Mouse (Mus musculus) large intestine, adult 2 months (tissue): ENCODE measurements around the gene Mmp15. TPM values are rescaled to one million over a fixed set of nuclear protein-coding genes. Genes with fewer than 3 reads are reported as not detected.

ENCODE experiments used
- DNase-seq: peaks from one replicate; pipeline ENCODE4 v3.0.0-alpha.2; 2012; ENCODE audit warnings: low read depth, low spot score
- WGBS: fragments of 180-500 bp; shearing (Covaris S2); methylation state at CpG from one replicate; pipeline ENCODE4 v1.1.7; 2018; 5-methylcytosine and 5-hydroxymethylcytosine counted together
- polyA plus RNA-seq: library from polyadenylated mRNA; depleted of rRNA; stranded (reverse); fragments of >200 nt; gene quantifications from 2 replicates; pipeline ENCODE4 v1.2.3, GENCODE M21; 2012; rRNA removed

The Mmp15 gene
- 9.5 and 10.7 TPM in 2 replicates for polyA plus RNA-seq

DNA sequence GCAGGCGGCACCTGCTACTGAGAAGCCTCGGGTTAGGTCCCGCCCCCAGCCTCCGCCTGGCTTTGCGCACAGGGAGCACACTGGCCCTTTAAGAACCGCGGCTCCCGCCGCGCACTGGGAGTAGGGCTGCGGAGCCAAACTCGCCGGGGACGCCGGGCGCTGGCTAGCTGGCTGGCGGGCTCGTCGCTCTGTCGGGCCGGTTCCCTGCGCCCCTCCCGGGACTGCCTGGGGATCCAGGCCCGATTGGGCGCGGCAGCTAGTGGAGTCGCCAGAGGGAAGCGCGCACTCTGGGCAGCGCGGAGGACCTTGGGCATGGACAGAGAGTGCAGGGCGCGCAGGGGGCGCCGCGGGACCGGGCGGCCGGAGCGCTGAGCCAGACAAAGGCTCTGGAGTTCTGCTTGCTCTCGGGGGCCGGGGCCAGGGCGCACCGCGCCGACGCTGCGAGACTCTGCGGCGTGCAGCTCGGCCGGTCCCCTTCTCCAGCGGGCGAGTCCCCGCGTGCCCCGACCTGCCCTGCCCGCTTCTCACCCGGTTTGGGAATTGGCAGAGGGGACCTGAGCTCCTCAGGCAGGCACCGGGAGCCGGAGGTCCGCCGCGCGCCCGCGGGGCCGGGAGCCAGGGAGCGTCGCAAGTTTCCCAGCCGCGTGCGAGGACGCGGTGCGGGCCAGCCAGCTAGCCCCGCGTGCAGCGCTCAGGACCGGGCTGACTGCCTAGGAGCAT lies at the start of gene Mmp15:
TSS of gene Mmp15 (plus strand) at position 118 of the 720 bp plus-strand sequence.
- no peak for DNase-seq
- under 1% methylated on average over 80 of the region's 80 CpGs for WGBS

DNA sequence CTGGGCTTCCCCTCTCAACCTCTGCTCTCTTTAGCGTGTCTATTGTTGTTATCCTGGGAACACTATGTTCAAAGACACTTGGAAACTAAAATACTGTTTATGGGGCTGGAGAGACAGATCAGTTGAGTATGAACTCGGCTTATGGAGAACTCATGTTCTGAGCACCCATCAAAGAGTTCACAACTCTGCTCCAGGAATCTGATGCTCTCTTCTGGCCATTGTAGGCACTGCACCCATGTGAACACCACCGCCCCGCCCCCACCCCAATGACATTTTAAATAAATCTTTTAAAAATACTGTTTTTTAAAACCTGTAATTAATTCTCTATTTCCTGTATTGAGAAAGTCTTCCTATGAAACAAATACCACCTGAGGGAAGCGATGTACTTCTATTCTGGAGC lies 49.7 kb upstream of the Mmp15 start:
- 16% methylated on average over 5 of the region's 5 CpGs for WGBS
- DNase-seq, result no peak

DNA sequence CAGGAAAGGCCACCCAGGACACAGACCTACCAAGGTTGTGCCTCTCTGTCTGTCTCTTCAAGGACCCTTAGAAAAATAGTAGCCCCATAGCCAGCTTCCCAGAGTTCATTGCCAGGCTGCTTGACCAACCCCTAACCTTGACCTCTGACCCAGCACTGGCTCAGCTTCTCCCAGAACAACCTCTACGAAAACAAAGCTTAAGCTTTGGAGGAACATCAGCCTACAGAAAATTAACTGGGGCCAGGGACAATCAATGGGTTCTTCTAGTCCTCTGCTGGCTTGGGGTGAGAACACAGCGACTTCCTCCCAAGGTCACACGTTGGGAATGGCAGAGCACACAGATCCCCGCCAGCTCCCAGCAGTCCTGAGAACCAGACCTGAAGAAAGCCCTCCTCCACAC lies 46.5 kb upstream of the Mmp15 start:
- 57% methylated on average over 4 of the region's 4 CpGs for WGBS
- no peak for DNase-seq

DNA sequence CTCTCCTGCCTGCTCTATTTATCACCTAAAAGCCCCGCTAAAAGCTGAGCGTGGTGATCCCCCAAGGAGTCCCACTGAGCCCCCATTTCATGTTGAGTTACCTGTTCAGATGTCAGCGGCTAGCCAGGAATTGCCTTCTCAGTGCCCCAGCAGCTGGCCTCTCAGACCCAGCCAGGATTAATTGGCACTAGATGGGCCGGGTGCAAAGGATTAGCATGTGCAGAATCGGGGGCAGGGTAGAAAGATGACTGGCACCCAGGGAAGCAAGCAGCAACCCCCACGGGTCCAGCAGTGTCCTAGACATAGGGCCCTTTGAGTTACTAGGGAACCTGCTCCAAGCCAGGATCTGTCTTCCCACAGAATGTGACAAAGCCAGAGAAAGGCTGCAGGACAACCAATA lies 45.6 kb upstream of the Mmp15 start, which contains the start of gene Cngb1:
TSS of gene Cngb1 (minus strand) at position 155 of the 400 bp plus-strand sequence.
- WGBS, result 47% methylated on average over 6 of the region's 6 CpGs

DNA sequence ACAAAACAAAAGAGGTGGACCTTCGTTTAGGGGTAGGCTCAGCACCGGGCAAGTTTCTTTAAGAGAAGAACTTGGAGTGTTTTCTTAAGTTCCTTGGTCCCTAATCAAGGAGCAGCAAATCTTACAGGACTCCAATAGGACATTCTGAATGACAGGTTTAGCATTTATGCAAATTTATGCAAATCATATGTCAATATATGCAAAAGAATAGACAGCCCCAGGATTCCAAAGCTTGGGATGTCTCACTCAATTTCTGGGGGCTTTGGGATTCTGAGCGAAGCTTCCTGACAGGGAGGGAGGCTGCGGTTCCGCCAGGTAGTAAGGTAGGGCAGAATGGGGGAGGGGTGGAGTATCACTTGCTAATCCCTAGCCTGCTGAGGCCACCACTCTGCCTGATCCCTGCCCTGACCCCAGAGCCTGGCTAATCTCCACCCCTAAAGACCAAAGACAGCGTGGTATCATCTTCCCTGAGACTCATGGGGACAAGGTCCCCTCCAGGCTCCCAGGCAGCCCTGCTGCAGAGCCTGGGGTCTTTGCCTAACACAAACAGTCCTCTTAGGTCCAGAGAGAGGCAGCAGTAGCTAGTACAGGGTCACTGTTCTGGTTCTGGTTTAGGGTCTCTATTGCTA lies 41.6 kb upstream of the Mmp15 start, which contains the start of gene Tepp:
TSS of gene Tepp (plus strand) at position 225 of the 629 bp plus-strand sequence.
- 56% methylated on average over 6 of the region's 6 CpGs for WGBS
- DNase-seq, result no peak

More for the DNA sequence above, 45.6 kb upstream of the Mmp15 start, which contains the start of gene Cngb1:
- no peak for DNase-seq

DNA sequence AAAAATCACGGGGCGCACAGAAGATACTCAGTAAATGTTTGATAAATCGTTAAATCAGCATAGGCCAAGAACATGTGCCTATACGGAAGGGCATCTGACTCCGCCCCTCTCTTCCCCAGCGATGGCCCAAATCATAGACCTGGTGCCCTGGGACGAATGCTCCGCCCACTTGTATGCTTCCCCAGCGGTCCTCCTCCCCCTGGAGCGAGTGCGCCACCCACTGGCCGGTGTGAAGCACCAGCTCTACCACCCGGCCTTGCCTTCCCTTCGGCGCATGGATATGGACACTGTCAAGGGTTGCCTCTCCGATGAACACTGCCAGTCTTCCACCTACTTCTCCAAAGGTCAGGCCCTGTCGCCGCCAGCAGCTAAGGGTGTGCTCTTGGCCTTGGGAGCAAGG lies 39.2 kb upstream of the Mmp15 start:
- WGBS, result 62% methylated on average over 18 of the region's 18 CpGs
- DNase-seq, result no peak

DNA sequence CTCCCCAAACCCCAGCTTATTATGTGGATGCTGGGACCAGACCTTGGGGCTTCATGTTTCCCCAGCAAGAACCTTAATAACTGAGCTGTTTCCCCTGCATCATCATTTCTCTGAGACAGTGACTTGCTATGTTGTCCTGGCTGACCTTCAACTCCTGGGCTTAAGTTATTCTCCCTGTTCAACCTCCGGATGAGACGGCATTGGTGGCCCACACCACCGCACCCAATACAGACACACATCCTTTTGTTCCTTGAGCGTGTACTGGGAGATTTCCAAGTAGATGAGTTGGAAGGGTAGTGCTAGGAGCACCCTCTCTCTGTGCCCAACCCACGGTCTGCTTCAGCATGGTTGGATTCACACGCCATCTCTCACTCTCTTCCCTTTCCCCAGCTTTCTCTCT lies 38.2 kb upstream of the Mmp15 start:
- WGBS, result 78% methylated on average over 6 of the region's 6 CpGs
- DNase-seq, result no peak

DNA sequence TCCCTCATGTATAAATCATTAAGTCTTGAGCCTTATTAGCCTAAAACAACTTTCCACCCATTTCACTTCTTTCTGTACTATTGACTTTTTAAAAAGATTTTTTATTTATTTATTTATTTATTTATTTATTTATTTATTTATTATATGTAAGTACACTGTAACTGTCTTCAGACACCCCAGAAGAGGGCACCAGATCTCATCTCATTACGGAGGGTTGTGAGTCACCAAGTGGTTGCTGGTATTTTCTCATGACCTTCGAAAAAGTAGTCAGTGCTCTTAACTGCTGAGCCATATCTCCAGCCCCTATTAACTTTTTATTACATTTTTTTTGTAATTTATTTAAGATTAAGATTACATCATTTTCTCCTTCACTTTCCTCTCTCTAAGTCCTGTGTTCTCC lies 37.4 kb upstream of the Mmp15 start:
- WGBS, result 42% methylated on average over 2 of the region's 2 CpGs
- no peak for DNase-seq

DNA sequence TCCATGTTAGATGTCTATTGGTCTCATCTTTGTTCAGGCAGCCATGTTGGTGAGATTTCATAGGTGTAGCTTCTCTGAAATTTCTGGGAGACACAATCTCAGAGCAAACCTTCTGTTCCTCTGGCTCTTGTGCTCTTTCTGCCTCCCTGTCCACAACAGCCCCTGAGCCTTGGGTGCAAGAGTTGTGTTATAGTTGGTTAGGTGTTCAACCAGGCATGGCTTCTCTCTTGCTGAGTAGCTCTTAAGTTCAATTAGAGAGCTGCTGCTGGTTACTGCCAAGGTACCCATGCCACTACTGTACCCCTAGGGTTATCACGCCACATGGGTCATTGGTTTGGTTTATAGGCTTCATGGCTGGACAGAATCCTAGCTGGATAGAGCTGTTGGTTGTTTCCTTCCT lies 36.7 kb upstream of the Mmp15 start:
- no peak for DNase-seq
- WGBS, result 95% methylated on average over 1 of the region's 1 CpGs

DNA sequence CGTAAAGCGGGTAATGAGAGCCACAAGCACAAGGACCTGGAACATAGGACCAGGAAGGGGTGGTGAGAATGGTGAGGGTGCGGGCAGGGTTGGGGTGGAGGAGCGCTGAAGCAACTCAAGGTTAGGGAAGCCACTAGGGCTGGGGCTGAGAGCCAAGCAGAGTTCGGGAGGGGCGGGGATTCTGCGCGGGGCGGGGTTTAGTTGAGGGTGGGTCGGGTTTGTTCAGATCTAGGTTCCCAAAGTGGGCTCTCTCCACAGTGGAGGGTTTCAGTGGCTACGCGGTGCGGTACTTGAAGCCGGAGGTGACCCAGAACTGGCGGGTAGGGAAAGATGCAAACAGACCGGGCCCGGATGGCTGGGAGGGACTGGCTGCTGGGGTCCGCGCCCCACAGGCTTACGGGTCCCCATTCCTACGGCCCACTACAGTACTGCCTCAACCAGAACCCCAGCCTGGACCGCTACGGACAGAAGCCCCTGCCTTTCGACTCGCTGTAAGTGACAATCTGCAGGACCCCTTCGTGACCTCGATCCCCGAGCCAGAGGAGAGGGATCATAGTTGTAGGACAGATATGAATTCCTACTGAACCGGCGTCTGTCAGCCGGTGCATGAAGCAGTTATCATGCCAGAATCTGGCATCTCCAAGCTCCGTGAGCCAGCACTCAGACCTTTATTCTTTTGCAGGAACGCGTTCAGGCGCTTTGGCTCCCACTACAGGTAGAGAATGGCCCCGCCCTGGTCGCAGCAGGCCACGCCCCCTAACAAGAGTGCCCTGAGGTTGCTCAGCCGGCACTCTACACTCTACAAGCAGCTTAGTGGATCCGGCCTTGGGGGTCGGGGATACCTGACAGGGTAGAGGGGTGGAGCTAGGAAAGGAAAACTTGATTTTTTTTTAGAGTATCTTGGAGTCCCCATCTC lies 31.6 kb upstream of the Mmp15 start:
- DNase-seq, result no peak
- 4% methylated on average over 41 of the region's 41 CpGs for WGBS

DNA sequence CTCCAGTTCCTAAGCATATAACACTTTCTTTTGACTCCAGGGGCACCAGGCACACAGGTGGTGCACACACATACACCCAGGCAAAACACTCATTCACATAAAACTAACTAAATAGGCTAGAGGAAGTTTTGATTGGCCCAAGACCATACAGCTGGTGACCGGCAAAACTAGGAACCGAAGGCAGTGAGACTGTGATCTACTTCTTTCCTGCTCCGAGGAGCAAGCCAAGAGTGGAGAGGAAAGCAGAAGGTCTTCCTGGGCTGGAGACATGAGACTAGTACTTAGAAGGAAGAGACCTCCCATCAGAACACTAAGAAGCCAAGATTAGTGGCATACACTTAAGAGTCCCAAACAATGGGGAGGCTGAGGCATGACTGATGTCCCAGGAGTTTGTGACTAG lies 28.9 kb upstream of the Mmp15 start:
- no peak for DNase-seq
- 32% methylated on average over 3 of the region's 3 CpGs for WGBS

DNA sequence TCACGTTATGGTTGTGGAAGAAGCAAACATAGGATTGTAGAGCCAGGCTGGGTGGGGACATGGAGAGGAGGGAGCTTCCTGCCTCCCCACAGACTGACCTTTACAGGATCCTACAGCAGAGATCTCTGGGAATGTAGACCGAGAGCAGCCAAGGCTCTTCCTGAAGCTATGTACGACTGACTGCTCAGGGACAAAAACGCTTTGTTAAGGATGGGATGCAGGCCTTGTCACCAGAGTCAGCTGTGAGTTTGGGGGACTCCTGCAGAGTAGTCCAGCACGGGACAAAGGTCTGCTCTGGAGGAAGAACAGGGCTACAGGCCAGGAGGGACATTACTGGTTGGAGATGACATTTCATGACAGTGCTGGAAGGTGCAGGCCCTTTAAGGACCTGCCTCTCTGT lies 27.4 kb upstream of the Mmp15 start:
- DNase-seq, result no peak
- 66% methylated on average over 5 of the region's 5 CpGs for WGBS

DNA sequence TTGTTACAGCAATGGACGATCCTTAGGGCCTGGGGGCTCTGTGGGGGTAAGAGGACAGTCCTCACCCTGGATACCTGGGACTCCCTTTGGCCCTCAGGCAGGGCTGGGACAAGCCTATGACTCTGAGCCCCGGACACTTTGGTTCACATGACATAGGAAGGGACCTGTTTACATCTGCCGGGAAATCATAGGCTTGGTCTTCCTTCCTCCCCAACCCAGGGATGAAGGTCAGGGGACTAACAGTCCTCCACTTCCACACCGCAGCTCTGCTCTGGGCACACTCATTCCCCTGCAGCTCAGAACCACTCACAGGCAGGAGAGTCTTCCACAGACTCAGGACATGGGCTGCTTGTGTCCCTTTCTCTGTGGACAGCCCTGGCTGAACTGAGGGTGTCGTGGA lies 25.2 kb upstream of the Mmp15 start:
- 87% methylated on average over 5 of the region's 5 CpGs for WGBS
- DNase-seq, result no peak

DNA sequence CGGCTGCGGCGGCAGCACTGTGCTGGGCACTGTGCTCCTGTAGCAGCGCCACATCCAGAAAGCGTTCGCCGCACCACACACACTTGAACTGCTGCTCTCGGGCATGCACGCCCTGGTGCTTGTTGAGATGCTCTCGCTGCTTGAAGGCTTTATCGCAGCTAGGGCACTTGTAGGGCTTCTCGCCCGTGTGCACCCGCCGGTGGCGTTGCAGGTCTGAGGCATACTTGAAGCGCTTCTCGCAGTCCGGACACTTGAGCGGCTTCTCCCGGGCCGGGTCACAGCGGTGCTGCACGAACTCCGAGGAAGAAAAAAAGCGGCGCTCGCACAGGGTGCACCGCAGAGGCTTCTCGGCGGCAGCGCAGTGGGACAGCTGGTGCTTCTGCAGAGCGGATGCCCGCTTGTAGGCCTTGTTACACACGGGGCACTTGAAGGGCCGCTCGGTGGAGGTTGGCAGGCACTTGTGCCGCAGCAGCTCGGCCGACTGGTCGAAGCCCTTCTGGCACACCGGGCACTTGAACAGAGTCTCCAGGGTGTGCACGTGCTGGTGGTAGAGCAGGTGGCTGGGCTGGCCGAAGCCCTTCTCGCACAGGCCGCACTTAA lies 24.1 kb upstream of the Mmp15 start:
- DNase-seq, result no peak
- 95% methylated on average over 46 of the region's 46 CpGs for WGBS

DNA sequence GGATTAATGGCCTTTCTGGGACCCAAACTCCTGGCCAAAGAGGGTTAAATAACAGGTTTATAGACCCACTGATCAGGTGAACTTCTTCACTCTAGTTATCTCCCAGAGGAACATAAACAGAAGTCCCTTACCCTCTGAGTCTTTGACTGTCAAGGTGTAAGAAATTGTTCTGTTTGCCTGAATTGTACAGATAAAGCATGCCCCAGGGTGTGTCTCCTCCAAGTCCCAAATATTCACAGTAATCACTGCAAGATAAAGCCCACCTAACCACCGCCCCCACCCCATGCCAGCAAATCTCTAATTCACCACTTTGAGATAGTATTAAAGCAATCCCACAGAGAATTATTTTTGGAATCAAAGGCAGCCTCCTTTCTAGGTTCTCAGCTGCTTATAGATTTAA lies 21.7 kb upstream of the Mmp15 start:
- WGBS, result 56% methylated on average over 1 of the region's 1 CpGs
- DNase-seq, result no peak

DNA sequence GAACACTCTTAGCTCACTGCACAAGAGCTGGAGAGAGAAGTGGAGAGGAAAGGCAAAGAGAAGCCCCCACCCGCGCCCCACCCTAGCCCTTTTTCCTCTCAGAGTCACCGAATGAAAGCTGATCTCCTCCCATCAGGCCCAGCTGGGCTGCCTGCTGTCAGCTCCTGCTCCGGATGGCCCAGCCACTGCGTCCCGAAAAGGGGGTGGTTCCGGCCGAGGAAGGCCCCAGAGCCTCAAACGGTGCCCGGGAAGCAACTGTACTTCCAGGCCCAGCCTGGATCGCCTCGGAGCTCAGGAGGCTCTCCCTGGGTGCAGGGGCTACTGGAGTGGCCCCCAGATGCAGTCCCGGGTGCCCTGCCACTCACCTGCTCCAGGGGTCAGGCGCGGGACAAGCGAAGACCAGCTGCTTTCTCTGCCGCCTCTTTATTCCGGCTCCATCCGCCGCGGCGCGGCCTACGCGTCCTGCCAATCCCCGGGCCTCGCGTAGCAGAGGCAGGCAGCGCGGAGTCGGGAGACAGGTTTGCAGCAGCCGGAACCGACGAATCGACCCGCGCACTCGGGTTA lies 20.8 kb upstream of the Mmp15 start:
- under 1% methylated on average over 38 of the region's 38 CpGs for WGBS

DNA sequence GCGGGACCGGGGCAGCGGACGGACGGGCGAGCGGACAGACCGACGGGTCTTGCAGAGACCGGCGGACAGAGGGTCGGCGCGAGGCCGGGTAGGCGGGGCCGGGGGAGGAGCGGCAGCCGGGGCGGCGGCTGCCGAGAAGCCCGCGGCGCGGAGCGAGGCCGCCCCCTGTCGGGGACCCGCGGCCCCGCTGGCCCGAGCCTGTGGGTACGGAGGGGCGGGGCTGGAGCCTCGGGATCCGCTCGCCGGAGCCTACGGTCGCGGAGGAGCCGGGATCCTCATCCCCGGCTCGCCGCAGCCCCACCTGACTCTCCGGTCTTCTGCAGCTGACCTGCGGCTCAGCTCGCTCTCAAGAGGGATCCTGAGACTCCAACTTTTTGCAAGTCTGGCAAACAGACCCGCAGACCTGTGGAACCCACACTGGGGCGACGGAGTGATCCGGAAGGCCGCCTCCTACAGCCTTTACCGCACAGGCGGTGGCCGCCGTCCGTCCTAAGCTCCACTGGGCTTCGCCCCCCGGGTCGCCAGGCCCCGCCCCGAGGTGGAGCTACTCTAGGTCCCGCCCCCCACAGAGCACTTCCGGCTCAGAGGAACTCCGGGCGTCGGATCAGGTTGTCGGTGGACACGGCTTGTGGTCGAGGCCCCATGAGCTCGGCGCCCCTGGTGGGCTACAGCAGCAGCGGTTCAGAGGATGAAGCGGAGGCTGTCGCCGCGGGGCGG lies 20.2 kb upstream of the Mmp15 start, which contains the start of the genes Zfp319 and Usb1:
TSS of gene Zfp319 (minus strand) at position 231 of the 717 bp plus-strand sequence.
TSS of gene Usb1 (plus strand) at position 565 of the 717 bp plus-strand sequence.
- DNase-seq, result peak; percentile 59
- WGBS, result under 1% methylated on average over 79 of the region's 80 CpGs

More for the DNA sequence above, 20.8 kb upstream of the Mmp15 start:
- no peak for DNase-seq

DNA sequence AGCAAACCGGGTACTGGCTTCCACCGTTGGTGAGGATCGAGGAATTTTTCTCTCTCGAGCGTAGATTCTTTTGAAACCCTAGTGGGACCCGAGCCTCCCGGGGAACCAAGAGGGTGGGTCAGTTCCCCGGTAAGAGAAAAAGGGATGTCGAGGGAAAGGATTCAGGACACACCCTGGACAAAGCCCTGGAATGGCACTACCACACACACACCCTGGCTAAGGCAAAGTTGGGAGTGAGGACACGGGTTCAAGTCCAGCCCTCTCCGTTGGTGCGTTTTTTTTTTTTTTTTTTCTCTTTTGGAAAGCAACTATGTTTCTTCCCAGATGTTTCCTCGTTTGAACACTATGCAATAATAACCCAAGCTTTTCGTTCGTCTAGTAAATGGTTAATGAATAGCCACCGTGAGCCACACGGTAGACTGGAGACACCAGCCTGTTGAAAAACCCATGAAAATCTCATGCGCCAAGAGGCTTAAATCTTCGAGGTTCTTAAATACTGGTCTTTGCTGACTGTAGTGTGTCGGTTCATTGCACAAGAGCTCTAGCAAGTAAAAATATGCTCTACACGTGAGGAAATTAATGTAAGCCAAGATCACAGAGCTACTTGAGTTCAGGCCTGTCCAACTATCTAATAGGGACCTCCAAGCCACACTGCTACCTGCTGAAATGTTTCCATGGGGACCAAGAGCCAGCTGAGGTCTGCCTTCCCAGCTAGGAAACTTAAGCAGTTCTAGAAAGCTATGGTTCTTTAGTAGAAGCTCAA lies 19.4 kb upstream of the Mmp15 start:
- WGBS, result 9% methylated on average over 21 of the region's 21 CpGs
- no peak for DNase-seq
